Mouse (Mus musculus) heart, adult 11 months (tissue): ENCODE results near the gene Yars.
"Not testable (repeated sequence)": the region's sequence is repeated elsewhere in the genome, so short reads cannot be mapped to it uniquely, and the experiment has no call there.

Source experiments
- DNase-seq: peaks from one replicate; pipeline ENCODE4 v3.0.0; 2022

Yars gene

DNA sequence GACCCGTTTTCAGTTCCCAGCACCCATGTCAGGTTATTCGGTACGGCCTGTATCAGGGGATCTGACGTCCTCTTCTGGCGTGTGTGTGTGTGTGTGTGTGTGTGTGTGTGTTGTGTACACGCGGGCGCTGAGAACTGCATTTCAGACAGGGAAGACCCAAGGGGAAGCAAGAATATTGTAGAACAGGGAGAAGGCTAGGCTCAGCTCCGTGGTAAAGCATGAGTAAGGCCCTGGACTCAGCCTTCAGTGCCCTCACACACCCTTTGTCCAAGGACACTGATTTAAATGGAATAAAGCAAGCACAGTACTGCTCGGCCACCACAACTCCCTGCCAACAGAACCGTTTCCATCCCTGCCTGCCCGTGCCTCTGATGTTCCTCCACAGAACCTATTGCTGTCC is 978 bp downstream of the Yars start:
- peak; percentile 87 for DNase-seq

- no peak for DNase-seq
Observed at GRCm38 (mm10) chr4:129191691-129192090, 2.1 kb downstream of the Yars start.

GRCm38 (mm10) chr4:129194280-129194679 is 4.7 kb downstream of the Yars start:
- DNase-seq = no peak

- DNase-seq = peak; percentile 68
Observed at GRCm38 (mm10) chr4:129197514-129197913, 8.0 kb downstream of the Yars start.

- no peak for DNase-seq
Observed at GRCm38 (mm10) chr4:129204655-129205054, 15.1 kb downstream of the Yars start.

DNA sequence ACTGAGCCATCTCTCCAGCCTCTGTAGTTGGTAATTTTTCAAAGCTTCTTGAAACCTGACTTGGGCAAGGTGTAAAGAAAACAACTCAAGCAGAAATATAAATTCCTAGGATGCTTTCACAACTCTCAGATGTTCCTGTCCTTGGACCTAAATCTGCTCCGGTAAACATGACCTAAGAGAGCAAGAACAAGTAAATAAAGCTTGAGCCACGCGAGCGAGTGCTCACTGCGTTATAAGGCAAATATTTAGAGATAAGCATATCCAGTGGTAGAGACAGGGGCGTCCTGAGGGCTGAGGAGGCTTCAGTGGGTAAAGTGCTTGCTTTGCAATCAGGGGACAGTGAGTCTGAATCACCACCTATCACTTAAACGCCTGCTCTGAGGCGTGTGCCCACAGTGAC is 17.2 kb downstream of the Yars start:
- DNase-seq = no peak

- no peak for DNase-seq
Observed at GRCm38 (mm10) chr4:129209504-129209903, 19.9 kb downstream of the Yars start.

DNA sequence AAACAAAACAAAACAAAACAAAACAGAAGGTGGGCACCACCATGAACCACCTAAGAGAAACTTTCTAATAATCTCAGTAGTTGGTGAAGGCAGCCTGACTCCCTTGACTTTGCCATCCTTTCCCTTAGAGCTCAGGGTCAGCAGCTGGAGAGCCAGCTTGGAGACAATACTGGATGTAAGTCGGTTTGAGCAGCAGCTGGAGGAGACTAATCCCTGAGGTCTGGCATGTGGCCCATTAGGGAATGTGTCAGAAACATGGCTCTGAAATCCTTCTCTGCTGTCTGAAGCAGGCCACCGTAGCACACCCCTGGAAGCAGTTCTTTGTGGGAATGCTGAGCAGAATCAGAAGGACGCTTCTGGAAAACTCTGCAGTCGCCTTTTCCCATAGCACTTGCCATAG is 21.9 kb downstream of the Yars start:
- peak; percentile 91 for DNase-seq

- not testable (repeated sequence) for DNase-seq
Observed at GRCm38 (mm10) chr4:129212486-129212885, 22.9 kb downstream of the Yars start.

- DNase-seq = no peak
Observed at GRCm38 (mm10) chr4:129218569-129219175, 29.1 kb downstream of the Yars start.

- DNase-seq = no peak
Observed at GRCm38 (mm10) chr4:129219198-129219597, 29.6 kb downstream of the Yars start.

DNA sequence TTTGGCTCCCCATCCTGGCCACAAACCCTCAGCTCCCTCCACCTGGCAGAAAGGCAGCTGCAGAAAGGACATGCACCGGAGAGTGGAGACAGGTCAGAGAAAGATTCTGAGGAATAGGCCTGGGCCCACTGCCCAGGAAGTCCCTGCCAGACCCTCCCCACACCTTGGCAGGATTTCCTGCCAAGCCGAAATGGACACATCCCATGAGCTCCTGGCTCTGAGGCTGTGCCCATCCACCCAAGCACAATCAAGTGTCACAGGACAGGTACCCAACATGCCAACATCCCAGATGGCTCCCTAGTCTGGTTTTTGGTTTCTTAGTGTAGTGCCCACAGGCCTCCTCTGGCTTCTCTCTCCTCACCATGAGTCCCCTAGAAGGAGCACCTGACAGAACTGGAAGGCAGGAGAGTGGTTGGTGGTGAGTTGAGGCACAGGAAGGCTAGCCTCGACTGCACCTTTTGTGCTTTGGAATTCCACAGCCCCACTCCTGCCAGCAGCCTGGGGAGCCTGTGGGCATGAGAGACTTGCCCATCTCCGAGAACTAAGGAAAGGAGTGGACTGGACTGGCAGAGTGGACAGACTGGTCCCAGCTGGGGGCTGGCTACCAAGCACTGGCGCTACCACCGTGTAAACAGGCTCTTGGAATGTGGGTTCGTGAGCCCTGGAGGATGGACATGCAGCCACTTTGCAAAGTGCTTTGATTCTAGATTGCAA is 31.0 kb downstream of the Yars start:
- DNase-seq = no peak

GRCm38 (mm10) chr4:129221097-129222010 is 31.8 kb downstream of the Yars start:
- DNase-seq = no peak

- peak; percentile 97 for DNase-seq
Observed at GRCm38 (mm10) chr4:129222019-129222925, 32.7 kb downstream of the Yars start.

- no peak for DNase-seq
Observed at GRCm38 (mm10) chr4:129223421-129224281, 34.1 kb downstream of the Yars start.

DNA sequence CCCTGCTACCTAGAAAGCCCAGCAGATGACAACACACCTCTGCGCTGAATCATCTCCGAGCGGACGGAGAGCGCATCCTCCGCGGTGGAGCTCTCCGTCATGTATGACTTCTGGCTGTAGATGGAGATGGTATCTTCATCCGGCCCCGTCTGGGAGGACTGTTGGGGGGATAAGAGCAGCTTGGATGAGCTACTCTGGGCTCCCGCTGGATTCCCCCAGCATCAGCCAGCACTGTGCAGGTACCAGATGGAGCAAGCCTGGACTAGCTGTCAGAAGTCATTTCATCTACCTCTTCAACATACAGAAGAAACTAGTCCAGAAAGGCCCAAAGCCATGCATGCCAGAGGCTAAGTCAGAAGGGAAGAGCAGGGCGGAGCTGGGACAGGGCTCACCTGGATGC is 35.8 kb downstream of the Yars start:
- DNase-seq = no peak

DNA sequence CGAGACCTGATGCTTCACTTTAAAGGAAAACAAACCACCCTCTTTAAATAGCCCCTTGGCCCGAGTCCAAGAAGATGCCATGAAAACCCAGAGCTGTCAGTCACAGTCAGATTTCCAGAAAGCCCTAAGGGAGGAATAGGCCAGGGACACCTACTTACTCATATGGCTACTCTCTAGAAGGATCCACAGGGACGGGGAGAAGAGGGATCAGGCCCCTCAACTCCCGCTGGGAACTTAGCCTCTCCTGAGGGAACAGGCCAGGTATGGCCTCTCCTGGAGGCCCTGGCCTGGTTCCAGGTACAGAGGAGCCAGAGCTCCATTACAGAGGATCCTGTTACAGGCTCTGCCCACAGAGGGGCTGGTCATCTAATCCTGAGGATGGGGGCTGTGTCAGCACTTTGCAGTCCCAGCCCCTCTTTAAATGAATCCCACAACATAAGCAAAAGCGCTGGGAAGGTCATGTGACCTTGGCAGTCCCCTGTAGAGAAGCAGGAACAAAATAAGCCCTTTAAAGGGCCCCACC is 36.9 kb downstream of the Yars start:
- no peak for DNase-seq

DNA sequence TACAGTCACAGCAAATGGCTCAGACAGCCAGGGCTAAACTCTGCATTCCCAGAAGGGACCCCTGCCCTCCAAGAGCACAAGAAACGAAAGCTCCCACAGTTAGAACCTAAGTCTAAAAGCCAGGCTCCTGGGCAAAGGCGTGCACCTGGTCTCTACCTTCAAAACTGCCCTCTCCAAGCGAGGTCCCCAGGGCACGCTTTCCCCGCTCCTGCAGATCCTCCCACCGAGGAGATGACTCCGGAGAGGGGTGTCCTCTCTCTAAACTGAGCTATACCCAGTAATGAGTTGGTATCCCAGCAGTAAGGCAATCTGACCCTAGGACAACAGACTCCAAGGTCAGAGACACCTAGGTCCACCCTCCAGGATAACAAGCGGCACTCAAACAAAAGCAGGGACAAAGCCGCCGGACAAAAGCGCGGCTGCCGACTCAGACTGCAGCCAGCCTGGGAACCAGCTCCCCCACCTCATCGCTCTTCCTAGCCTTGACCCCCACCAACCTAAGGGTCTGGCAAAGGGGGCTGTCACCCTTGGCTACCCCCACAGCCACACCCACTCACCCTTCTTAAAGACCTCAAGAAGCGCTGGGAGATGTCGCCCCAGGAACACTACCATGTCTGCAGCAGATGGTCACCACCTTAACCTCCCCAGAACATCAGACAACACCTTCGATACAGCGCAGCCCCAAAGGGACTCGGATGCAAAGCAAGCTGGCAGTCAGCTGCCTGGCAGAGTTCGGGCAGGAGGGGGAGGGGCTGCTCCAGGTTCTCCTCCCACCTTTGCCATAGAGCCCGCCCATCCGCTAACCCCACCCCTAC is 37.8 kb downstream of the Yars start:
- DNase-seq = no peak

DNA sequence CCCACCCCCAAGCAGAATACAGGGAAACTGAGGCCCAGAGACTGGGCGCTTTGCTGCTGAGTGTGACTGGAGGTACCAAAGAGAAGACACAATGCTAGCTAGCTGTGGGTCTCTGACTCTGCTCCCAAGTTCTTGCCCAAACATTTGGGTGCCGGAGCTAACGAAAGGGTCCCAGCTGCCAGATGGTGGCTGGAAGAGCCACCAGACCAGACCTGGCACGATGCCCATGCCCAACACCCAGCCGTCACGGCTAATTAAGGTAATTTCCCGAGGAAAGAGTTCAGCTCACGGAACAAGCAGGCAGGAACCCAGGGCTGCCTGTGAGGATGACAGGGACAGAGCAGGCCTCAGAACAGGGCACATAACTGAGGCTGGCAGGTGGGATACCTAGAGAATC is 38.4 kb downstream of the Yars start:
- DNase-seq = no peak

- no peak for DNase-seq
Observed at GRCm38 (mm10) chr4:129230926-129231325, 41.4 kb downstream of the Yars start.
